Mouse (Mus musculus) midbrain, postnatal 0 days (tissue): Measurements from ENCODE around the gene Ube2d3. TPM values are rescaled to one million over a fixed set of nuclear protein-coding genes. Genes with fewer than 3 reads are reported as not detected.
A peak's percentile ranks its signal among the peaks of the same experiment; 100 is the strongest.

ENCODE experiments used
- ATAC-seq: fragments of 200-750 bp; cut with Nextera tagmentation; 2 replicates; pipeline ENCODE4 v1.8.0; 2017; ENCODE audit warnings: moderate number of reproducible peaks, mild to moderate bottlenecking, moderate TSS enrichment, moderate library complexity; ENCODE audit not compliant: low FRiP score
- DNase-seq: peaks from one replicate; pipeline ENCODE4 v3.0.0-alpha.2; 2015; ENCODE audit warnings: low spot score
- H3K27ac ChIP-seq: fragments of 300-500 bp; sonication (generic); 2 replicates; pipeline ENCODE4 v1.5.1; 2014; ENCODE audit warnings: low read depth, mild to moderate bottlenecking, low read length, mixed read lengths
- H3K27me3 ChIP-seq: fragments of 300-500 bp; sonication (generic); 2 replicates; pipeline ENCODE4 v1.6.1; 2014; ENCODE audit warnings: low read length, control low read depth, mixed read lengths; ENCODE audit not compliant: insufficient read depth
- H3K36me3 ChIP-seq: fragments of 300-500 bp; sonication (generic); 2 replicates; pipeline ENCODE4 v1.6.1; 2014; ENCODE audit warnings: low read length, control low read depth, mixed read lengths; ENCODE audit not compliant: insufficient read depth
- H3K4me1 ChIP-seq: fragments of 300-500 bp; sonication (generic); 2 replicates; pipeline ENCODE4 v1.6.1; 2014; ENCODE audit warnings: mild to moderate bottlenecking, control low read depth, antibody characterized with exemption, low read length, mixed read lengths; ENCODE audit not compliant: insufficient read depth
- H3K4me2 ChIP-seq: fragments of 300-500 bp; sonication (generic); 2 replicates; pipeline ENCODE4 v1.6.1; 2014; ENCODE audit warnings: low read depth, mild to moderate bottlenecking, low read length, mixed read lengths; ENCODE audit not compliant: poor library complexity, severe bottlenecking
- H3K4me3 ChIP-seq: fragments of 300-500 bp; sonication (generic); 2 replicates; pipeline ENCODE4 v1.5.1; 2014; ENCODE audit warnings: low read depth, mild to moderate bottlenecking, low read length, moderate library complexity
- H3K9ac ChIP-seq: fragments of 300-500 bp; sonication (generic); replicated peaks from 2 replicates; pipeline ENCODE4 v1.6.1; 2014; ENCODE audit warnings: mild to moderate bottlenecking, low read length, moderate library complexity, mixed read lengths; ENCODE audit not compliant: poor library complexity, severe bottlenecking
- H3K9me3 ChIP-seq: fragments of 300-500 bp; sonication (generic); 2 replicates; pipeline ENCODE4 v1.6.1; 2016; ENCODE audit warnings: low read length, control low read depth
- CTCF ChIP-seq: IDR thresholded peaks from 2 replicates; pipeline ENCODE4 v1.5.1; 2016; ENCODE audit warnings: antibody characterized with exemption, mild to moderate bottlenecking
- WGBS: fragments of 180-500 bp; shearing (Covaris S2); extraction: QIAGEN DNeasy Blood & Tissue Kit; methylation state at CpG from one replicate; pipeline ENCODE4 v1.1.7; 2014; 5-methylcytosine and 5-hydroxymethylcytosine counted together
- polyA plus RNA-seq: library from polyadenylated mRNA; unstranded; fragments of >200 nt; fragmentation: Nextera tagmentation; extraction: Ambion mirVana; gene quantifications from 2 replicates; pipeline ENCODE4 v1.2.1, GENCODE M21; 2015
- total RNA-seq: library from RNA; depleted of rRNA; stranded (reverse); fragments of >200 nt; gene quantifications from 2 replicates; pipeline ENCODE4 v1.2.3, GENCODE M21; 2014; rRNA removed

Ube2d3 gene
- total and polyA plus RNA-seq, 2 experiments from 2014 or later, result 319 to 750 TPM

DNA sequence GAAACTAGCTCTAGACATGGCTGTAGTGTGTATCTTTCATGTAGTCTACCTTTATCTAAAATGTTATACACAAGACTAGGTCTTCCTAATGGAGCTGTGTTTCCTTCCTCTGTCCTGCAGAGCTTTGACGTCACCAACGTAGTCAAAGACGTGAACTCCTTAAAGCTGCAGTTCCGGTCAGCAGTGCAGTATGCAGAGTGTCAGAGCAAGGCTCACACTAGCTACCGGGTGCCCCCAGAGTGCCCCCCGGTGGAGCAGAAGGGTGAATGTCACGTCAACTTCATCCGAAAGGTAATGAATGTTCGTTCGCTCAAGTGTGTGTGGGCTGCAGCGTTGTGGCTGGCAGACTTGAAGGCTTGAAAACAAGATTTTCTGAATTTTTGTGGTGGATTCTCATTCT, 73.7 kb downstream of the Ube2d3 start:
- no peak for ATAC-seq
- H3K9me3 ChIP-seq, result no peaks in the 10 kb centered on the region
- no peak overlapping the region for H3K4me2 ChIP-seq
- H3K4me1 ChIP-seq, result no peaks in the 10 kb centered on the region; the same call in 1 of the 2 replicates
- no peaks in the 10 kb centered on the region for H3K27me3 ChIP-seq
- DNase-seq, result no peak
- no peaks in the 10 kb centered on the region for H3K36me3 ChIP-seq
- peak; percentile 31 for TF ChIP-seq CTCF
- no peak overlapping the region for H3K27ac ChIP-seq
- H3K9ac ChIP-seq, result no peak overlapping the region
- no peak overlapping the region for H3K4me3 ChIP-seq
- 53% methylated on average over 11 of the region's 11 CpGs for WGBS

DNA sequence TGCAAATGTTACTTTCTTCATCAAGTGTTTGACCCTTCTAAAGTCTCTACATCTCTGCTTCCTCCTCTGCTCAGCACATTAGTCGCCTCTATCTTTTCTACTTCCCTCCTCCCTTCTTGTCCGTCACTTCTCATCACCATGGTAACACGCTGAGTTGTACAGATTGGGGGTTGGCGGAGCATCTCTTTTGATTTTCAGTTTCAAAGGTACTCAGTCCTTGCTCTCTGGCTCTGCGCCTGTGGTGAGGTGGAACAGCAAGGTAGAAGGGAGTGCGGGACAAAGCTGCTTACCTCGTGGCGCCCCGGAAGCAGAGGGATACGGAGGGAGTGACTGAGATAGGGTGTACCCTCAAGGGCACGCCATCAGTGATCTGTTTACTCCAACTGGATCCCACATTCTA, 75.3 kb downstream of the Ube2d3 start:
- DNase-seq (peak; percentile 35), ATAC-seq (peak; percentile 79)
- Histone ChIP-seq H3K27me3 (no peaks in the 10 kb centered on the region), H3K27ac (peak overlapping the region; percentile 38; the same call in 1 of the 2 replicates), H3K4me1 (no peaks in the 10 kb centered on the region; the same call in 1 of the 2 replicates), H3K9ac (no peak overlapping the region), H3K36me3 (no peaks in the 10 kb centered on the region), H3K9me3 (no peaks in the 10 kb centered on the region), H3K4me2 (peak overlapping the region; percentile 22), H3K4me3 (no peak overlapping the region)
- WGBS, result 25% methylated on average over 11 of the region's 11 CpGs
- no peak for TF ChIP-seq CTCF

DNA sequence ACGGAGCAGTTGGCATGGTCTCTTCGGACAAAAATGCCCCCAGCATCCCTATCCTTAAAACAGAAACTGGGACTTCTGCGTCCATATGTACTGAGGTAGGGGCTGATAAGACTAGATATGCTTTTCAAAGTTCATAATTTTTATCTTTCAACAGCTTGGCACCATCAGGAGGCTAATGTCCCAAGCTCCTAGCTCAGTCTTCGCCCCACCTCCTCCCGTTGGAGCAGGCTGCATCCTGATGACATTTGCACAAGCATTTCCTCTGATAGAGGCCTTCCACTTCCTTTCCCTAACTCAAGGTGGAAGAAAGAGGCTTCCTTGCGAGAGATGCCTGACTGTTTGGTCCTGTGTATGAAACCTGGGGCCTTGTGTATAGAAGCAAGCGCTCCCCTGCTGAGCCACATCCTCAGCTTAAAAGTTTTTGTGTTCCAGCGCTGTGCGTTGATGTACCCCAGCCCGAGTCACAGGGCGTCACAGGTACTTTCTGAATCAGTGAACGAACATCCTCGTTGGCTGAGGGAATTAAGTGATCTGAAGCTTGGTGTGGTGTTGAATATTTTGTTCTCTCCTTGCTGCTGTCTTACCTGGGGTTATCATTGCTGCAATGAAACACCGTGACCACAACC, 76.0 kb downstream of the Ube2d3 start:
- H3K4me2 ChIP-seq, result no peak overlapping the region
- no peak overlapping the region for H3K4me3 ChIP-seq
- no peak for TF ChIP-seq CTCF
- no peak overlapping the region for H3K9ac ChIP-seq
- H3K4me1 ChIP-seq, result no peaks in the 10 kb centered on the region; the same call in 1 of the 2 replicates
- peak overlapping the region; percentile 38; the same call in 1 of the 2 replicates for H3K27ac ChIP-seq
- ATAC-seq, result no peak
- H3K9me3 ChIP-seq, result no peaks in the 10 kb centered on the region
- no peaks in the 10 kb centered on the region for H3K36me3 ChIP-seq
- no peak for DNase-seq
- WGBS, result 75% methylated on average over 14 of the region's 14 CpGs
- no peaks in the 10 kb centered on the region for H3K27me3 ChIP-seq

DNA sequence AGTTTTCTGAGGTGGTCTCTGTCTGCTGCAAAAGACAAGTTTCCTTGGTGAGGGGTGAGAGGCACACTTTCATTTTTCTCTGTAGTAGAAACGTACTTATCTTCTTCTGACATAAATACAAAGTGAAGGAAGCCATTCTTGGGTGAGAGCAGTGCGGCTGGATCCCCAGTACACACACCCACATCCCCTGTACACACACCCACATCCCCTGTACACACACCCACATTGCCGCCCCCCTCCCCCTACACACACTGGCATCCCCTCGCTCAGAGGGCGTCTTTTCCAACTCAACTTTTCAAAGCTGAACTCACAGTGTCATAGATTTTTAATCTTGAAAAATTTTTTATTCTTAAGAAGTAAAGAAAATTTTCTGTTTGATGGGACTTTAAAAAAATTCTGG, 77.3 kb downstream of the Ube2d3 start:
- ATAC-seq (no peak), DNase-seq (no peak)
- Histone ChIP-seq H3K4me1 (no peaks in the 10 kb centered on the region; the same call in 1 of the 2 replicates), H3K27ac (no peak overlapping the region), H3K9ac (no peak overlapping the region), H3K9me3 (no peaks in the 10 kb centered on the region), H3K27me3 (no peaks in the 10 kb centered on the region), H3K4me2 (no peak overlapping the region), H3K4me3 (no peak overlapping the region), H3K36me3 (no peaks in the 10 kb centered on the region)
- TF ChIP-seq CTCF, result no peak
- 81% methylated on average over 5 of the region's 5 CpGs for WGBS

DNA sequence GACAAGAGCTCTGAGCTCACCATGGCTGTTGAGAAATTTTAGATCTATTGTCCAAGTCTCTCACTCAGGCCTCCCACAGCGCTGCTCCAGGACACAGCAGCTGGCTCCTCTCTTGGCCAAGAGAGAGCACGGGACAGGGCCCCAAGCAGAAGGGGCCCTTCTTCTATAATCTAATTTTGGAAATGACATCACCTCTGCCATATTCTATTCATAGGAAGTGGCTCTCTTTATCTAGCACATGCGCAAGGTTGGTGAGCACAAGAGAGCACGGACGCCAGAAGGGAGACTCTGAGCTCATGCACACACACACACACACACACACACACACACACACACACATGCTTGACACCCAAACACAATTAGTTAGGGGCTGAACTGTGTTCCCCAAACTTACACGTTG, 78.9 kb downstream of the Ube2d3 start:
- Histone ChIP-seq H3K9ac (no peak overlapping the region), H3K4me3 (no peak overlapping the region), H3K27ac (no peak overlapping the region), H3K9me3 (no peaks in the 10 kb centered on the region), H3K4me2 (no peak overlapping the region), H3K4me1 (no peaks in the 10 kb centered on the region; the same call in 1 of the 2 replicates), H3K27me3 (no peaks in the 10 kb centered on the region), H3K36me3 (no peaks in the 10 kb centered on the region)
- TF ChIP-seq CTCF, result no peak
- no peak for DNase-seq
- 50% methylated on average over 6 of the region's 6 CpGs for WGBS
- 0 out of 2 replicates have a peak, but pooled peaks have one; percentile 18 for ATAC-seq

Other genes with a start within 250 kb of the Ube2d3 start
- gene Cenpe, start 225.6 kb upstream of the Ube2d3 start, total RNA-seq, result 1.6 and 1.7 TPM in 2 replicates
- gene Cenpe, start 225.6 kb upstream of the Ube2d3 start, polyA plus RNA-seq, result 1.5 TPM in 2 replicates
- gene Bdh2, start 156.9 kb upstream of the Ube2d3 start, total RNA-seq, result 2.0 and 2.9 TPM in 2 replicates
- 6.4 TPM in 2 replicates for gene Bdh2, start 156.9 kb upstream of the Ube2d3 start, polyA plus RNA-seq
- 1.8 and 2.1 TPM in 2 replicates for gene Slc9b2, start 130.4 kb upstream of the Ube2d3 start, total RNA-seq
- gene Slc9b2, start 130.4 kb upstream of the Ube2d3 start, polyA plus RNA-seq, result 2.6 and 2.8 TPM in 2 replicates
- not detected in 2 replicates for gene Slc9b1, start 90.1 kb upstream of the Ube2d3 start, total RNA-seq
- not detected in 2 replicates for gene Slc9b1, start 90.1 kb upstream of the Ube2d3 start, polyA plus RNA-seq
- 26.8 and 31.7 TPM in 2 replicates for gene Cisd2, start 14.2 kb upstream of the Ube2d3 start, total RNA-seq
- 40.0 and 43.7 TPM in 2 replicates for gene Cisd2, start 14.2 kb upstream of the Ube2d3 start, polyA plus RNA-seq
- gene Manba, start 47.5 kb downstream of the Ube2d3 start, total RNA-seq, result 11.0 and 14.0 TPM in 2 replicates
- 7.2 and 8.0 TPM in 2 replicates for gene Manba, start 47.5 kb downstream of the Ube2d3 start, polyA plus RNA-seq